Mouse (Mus musculus) ES-Bruce4 (cell line): Measurements from ENCODE around the gene C77080. TPM values are rescaled to one million over a fixed set of nuclear protein-coding genes. Genes with fewer than 3 reads are reported as not detected.
A peak's percentile ranks its signal among the peaks of the same experiment; 100 is the strongest.

Experiments
- H3K27ac ChIP-seq: 2 replicates; pipeline ENCODE4 v1.5.1; 2012; ENCODE audit warnings: low read length, inconsistent platforms; ENCODE audit not compliant: insufficient read depth
- H3K27me3 ChIP-seq: 2 replicates; pipeline ENCODE4 v1.6.1; 2012; ENCODE audit warnings: mild to moderate bottlenecking, low read length, inconsistent platforms; ENCODE audit not compliant: control insufficient read depth, poor library complexity, insufficient read depth, severe bottlenecking
- H3K36me3 ChIP-seq: 2 replicates; pipeline ENCODE4 v1.6.1; 2012; ENCODE audit warnings: inconsistent platforms, mild to moderate bottlenecking, low read length, moderate library complexity; ENCODE audit not compliant: control insufficient read depth, poor library complexity, insufficient read depth, severe bottlenecking
- H3K4me1 ChIP-seq: one replicate; pipeline ENCODE4 v1.8.1; 2011; ENCODE audit warnings: low read length; ENCODE audit not compliant: control insufficient read depth, insufficient read depth
- H3K4me3 ChIP-seq: 2 replicates; pipeline ENCODE4 v1.5.1; 2011; ENCODE audit warnings: low read depth, mild to moderate bottlenecking, low read length
- H3K9ac ChIP-seq: 2 replicates; pipeline ENCODE4 v1.6.1; 2012; ENCODE audit warnings: low read depth, mild to moderate bottlenecking, inconsistent platforms; ENCODE audit not compliant: poor library complexity, severe bottlenecking
- H3K9me3 ChIP-seq: replicated peaks from 2 replicates; pipeline ENCODE4 v1.6.1; 2012; ENCODE audit warnings: mild to moderate bottlenecking, low read length, inconsistent platforms; ENCODE audit not compliant: control insufficient read depth, poor library complexity, insufficient read depth, severe bottlenecking
- CTCF ChIP-seq: IDR thresholded peaks from one replicate; pipeline ENCODE4 v1.8.1; 2011; ENCODE audit warnings: low read depth, low read length
- EP300 ChIP-seq: IDR thresholded peaks from 2 replicates; pipeline ENCODE4 v1.6.1; 2011; ENCODE audit warnings: low read depth, low read length; ENCODE audit not compliant: insufficient read depth
- POLR2A ChIP-seq: IDR thresholded peaks from one replicate; pipeline ENCODE4 v1.8.1; 2011; ENCODE audit warnings: low read length; ENCODE audit not compliant: insufficient read depth
- polyA plus RNA-seq: library from polyadenylated mRNA; stranded (reverse); fragments of >200 nt; gene quantifications from 2 replicates; pipeline ENCODE4 v1.2.4, GENCODE M21; 2011; ENCODE audit warnings: low read depth; ENCODE audit not compliant: missing spikeins, insufficient read depth, insufficient read length

C77080 gene
- polyA plus RNA-seq, 1 experiment, result 50.2 TPM

DNA sequence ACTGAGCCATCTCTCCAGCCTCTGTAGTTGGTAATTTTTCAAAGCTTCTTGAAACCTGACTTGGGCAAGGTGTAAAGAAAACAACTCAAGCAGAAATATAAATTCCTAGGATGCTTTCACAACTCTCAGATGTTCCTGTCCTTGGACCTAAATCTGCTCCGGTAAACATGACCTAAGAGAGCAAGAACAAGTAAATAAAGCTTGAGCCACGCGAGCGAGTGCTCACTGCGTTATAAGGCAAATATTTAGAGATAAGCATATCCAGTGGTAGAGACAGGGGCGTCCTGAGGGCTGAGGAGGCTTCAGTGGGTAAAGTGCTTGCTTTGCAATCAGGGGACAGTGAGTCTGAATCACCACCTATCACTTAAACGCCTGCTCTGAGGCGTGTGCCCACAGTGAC lies 54.4 kb downstream of the C77080 start:
- no peak overlapping the region for H3K4me3 ChIP-seq
- no peaks in the 10 kb centered on the region for H3K9me3 ChIP-seq
- no peak for TF ChIP-seq EP300
- no peak for TF ChIP-seq CTCF
- no peak for TF ChIP-seq POLR2A
- H3K27ac ChIP-seq, result no peak overlapping the region
- H3K27me3 ChIP-seq, result no peaks in the 10 kb centered on the region
- H3K36me3 ChIP-seq, result peaks cover 71% of the 10 kb centered on the region
- H3K4me1 ChIP-seq, result no peaks in the 10 kb centered on the region
- H3K9ac ChIP-seq, result no peak overlapping the region

DNA sequence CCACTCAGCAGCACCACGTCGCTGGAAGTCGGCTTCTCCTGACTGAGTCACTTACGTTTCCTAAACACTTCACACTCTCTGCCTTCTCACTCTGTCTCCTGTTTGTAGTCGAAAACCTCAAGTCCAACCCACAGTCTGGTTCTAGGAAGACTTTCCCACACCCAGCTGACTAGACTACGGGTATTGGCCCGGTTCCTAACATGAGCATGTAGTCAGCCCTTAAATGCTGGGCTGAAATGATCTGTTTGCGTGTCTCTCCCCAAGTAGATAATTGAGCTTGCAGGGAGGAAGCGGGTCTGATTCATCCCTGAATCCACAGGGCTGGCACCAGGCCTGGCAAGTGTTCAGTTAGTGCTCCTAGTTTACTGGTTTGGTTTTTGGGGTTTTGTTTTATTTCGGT lies 56.5 kb downstream of the C77080 start:
- peaks cover 71% of the 10 kb centered on the region for H3K36me3 ChIP-seq
- no peaks in the 10 kb centered on the region for H3K4me1 ChIP-seq
- TF ChIP-seq CTCF (no peak), POLR2A (no peak), EP300 (no peak)
- H3K27ac ChIP-seq, result no peak overlapping the region
- H3K9ac ChIP-seq, result no peak overlapping the region
- no peak overlapping the region for H3K4me3 ChIP-seq
- no peaks in the 10 kb centered on the region for H3K9me3 ChIP-seq
- H3K27me3 ChIP-seq, result no peaks in the 10 kb centered on the region

DNA sequence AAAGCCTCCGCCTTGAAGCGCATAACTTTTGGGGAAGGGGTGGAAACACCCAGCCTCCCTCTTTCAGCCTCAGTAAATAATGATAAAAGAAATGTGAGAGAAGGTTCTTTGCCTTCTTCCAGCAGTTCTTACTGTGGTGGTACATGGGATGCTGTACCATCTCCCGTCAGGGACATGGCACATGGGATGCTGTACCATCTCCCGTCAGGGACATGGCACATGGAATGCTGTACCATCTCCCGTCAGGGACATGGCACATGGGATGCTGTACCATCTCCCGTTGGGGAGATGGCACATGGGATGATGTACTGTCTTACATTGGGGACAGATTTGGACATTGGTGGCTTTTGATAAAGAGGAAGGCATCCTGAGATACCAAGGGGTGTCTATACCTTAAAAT lies 63.7 kb downstream of the C77080 start:
- no peak overlapping the region for H3K4me3 ChIP-seq
- no peak for TF ChIP-seq EP300
- no peak overlapping the region for H3K27ac ChIP-seq
- no peak overlapping the region for H3K9ac ChIP-seq
- H3K4me1 ChIP-seq, result no peaks in the 10 kb centered on the region
- peaks cover 67% of the 10 kb centered on the region for H3K36me3 ChIP-seq
- no peaks in the 10 kb centered on the region for H3K9me3 ChIP-seq
- no peaks in the 10 kb centered on the region for H3K27me3 ChIP-seq

DNA sequence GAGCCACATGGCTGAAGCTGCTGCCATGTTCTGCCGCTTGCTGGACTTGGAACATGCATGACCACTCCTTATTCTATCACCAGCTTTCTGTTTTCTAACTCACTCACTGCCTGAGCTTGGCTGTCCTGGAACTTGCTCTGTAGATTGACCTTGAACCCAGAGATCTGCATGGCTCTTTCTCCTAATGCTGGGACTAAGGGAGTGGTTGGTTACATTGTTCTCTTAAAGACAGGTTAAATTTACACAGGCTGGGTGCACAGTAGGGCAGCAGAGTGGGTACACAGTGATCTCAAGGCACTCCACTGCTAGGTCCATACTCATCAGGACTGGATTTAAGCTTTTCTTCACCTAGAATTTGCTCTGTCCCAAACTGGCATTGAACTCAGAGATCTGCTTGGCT lies 66.9 kb downstream of the C77080 start:
- Histone ChIP-seq H3K4me1 (no peaks in the 10 kb centered on the region), H3K27me3 (no peaks in the 10 kb centered on the region), H3K9me3 (no peaks in the 10 kb centered on the region), H3K9ac (no peak overlapping the region), H3K36me3 (peaks cover 41% of the 10 kb centered on the region), H3K27ac (peak overlapping the region; percentile 51), H3K4me3 (no peak overlapping the region)
- no peak for TF ChIP-seq CTCF
- no peak for TF ChIP-seq POLR2A
- no peak for TF ChIP-seq EP300

DNA sequence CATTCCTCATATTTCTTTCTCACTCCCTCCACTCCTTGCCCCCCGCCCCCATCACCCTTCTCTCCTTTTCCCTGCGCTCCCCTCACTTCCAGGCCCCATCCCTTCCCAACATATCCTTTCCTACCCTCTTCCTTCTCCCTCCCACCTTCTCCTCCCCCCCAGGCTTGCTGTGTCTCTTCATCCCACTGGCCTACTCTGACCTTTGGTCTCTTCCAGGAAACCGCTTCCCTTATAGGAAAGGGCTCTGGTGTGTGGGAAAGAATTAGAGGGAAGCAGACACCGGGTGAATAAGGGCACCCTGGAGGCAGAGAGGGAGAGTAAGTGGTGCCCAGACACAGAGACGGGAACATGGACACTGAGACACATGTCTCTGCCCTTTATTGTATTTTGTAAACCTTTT lies 69.5 kb downstream of the C77080 start:
- Histone ChIP-seq H3K9ac (peak overlapping the region; percentile 93), H3K27ac (no peak overlapping the region), H3K36me3 (peaks cover 22% of the 10 kb centered on the region), H3K4me1 (no peaks in the 10 kb centered on the region), H3K9me3 (no peaks in the 10 kb centered on the region), H3K27me3 (no peaks in the 10 kb centered on the region), H3K4me3 (peak overlapping the region; percentile 13; the same call in 1 of the 2 replicates)
- TF ChIP-seq POLR2A (no peak), CTCF (no peak), EP300 (no peak)

DNA sequence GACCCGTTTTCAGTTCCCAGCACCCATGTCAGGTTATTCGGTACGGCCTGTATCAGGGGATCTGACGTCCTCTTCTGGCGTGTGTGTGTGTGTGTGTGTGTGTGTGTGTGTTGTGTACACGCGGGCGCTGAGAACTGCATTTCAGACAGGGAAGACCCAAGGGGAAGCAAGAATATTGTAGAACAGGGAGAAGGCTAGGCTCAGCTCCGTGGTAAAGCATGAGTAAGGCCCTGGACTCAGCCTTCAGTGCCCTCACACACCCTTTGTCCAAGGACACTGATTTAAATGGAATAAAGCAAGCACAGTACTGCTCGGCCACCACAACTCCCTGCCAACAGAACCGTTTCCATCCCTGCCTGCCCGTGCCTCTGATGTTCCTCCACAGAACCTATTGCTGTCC lies 70.7 kb downstream of the C77080 start:
- TF ChIP-seq EP300 (no peak), CTCF (no peak), POLR2A (no peak)
- Histone ChIP-seq H3K27me3 (no peaks in the 10 kb centered on the region), H3K27ac (peak overlapping the region; percentile 64), H3K36me3 (peaks cover 11% of the 10 kb centered on the region), H3K4me3 (peak overlapping the region; percentile 97), H3K9me3 (no peaks in the 10 kb centered on the region), H3K9ac (peak overlapping the region; percentile 93), H3K4me1 (no peaks in the 10 kb centered on the region)
